15 mouse cellular contexts compared by ENCODE assay signal in genomic region chr11:41160492-41161175, GRCm38 (mm10).
A peak's percentile ranks its signal among the peaks of the same experiment; 100 is the strongest.
DNase-seq lines count a peak whose midpoint lies in the region; ATAC-seq lines count a peak whose summit lies in the region.
"Had no signal": no experiment of that assay in that cellular context is flagged by ENCODE, and none has a peak within 500 bp of the region (broad histone marks: within the 10 kb centered on the region; RNA-seq: fewer than 3 reads in every experiment).

No protein-coding gene starts in this region.

- no peaks in the 10 kb centered on the region for H3K27me3 ChIP-seq in forebrain, embryonic 12.5 days
- no peaks in the 10 kb centered on the region for H3K27me3 ChIP-seq in hindbrain, embryonic 14.5 days (ENCODE audit: control insufficient read depth, insufficient read depth, low read length)
- H3K27me3 ChIP-seq in midbrain, embryonic 15.5 days (replicated peaks) = no peaks in the 10 kb centered on the region
- no peaks in the 10 kb centered on the region for H3K27me3 ChIP-seq in heart, embryonic 12.5 days (replicated peaks)
- H3K27me3 ChIP-seq: limb, embryonic 15.5 days; Patski had no signal

- H3K27ac ChIP-seq in forebrain, embryonic 12.5 days = peak overlapping the region; percentile 48; the same call in 1 of the 2 replicates
- H3K27ac ChIP-seq in hindbrain, embryonic 14.5 days = peak overlapping the region; percentile 77
- H3K27ac ChIP-seq in midbrain, embryonic 15.5 days = peak overlapping the region; percentile 74
- H3K27ac ChIP-seq in heart, embryonic 12.5 days (ENCODE audit: poor library complexity, severe bottlenecking) = no peak overlapping the region
- H3K27ac ChIP-seq: limb, embryonic 15.5 days had no signal

- WGBS in forebrain, embryonic 12.5 days = 4% methylated on average over 2 of the region's 2 CpGs
- 17% methylated on average over 2 of the region's 2 CpGs for WGBS in hindbrain, embryonic 14.5 days
- 12% methylated on average over 2 of the region's 2 CpGs for WGBS in midbrain, embryonic 15.5 days
- WGBS in heart, embryonic 12.5 days = 81% methylated on average over 2 of the region's 2 CpGs

- DNase-seq in cerebellum, postnatal 10 days = peak; percentile 10 to 37
- DNase-seq in cerebellum, postnatal 4 days (ENCODE audit: low spot score in 2 of 2) = no peak
- DNase-seq in hindbrain, embryonic 14.5 days (ENCODE audit: low spot score) = no peak
- no peak for DNase-seq in right cerebral cortex, postnatal 25 days
- DNase-seq in urinary bladder, adult 2 months (ENCODE audit: low spot score) = no peak
- DNase-seq: gastrocnemius, postnatal 10 days; heart, postnatal 36 days; kidney, adult 2 months; lung, adult 18-20 months; thymus, adult 2 months had no signal

- no peak overlapping the region for H3K4me2 ChIP-seq in forebrain, embryonic 12.5 days
- H3K4me2 ChIP-seq in hindbrain, embryonic 14.5 days (replicated peaks) = no peak overlapping the region
- no peak overlapping the region for H3K4me2 ChIP-seq in midbrain, embryonic 15.5 days
- no peak overlapping the region for H3K4me2 ChIP-seq in heart, embryonic 12.5 days
- H3K4me2 ChIP-seq: limb, embryonic 15.5 days had no signal

- no peak overlapping the region for H3K9ac ChIP-seq in forebrain, embryonic 12.5 days
- no peak overlapping the region for H3K9ac ChIP-seq in hindbrain, embryonic 14.5 days
- no peak overlapping the region for H3K9ac ChIP-seq in midbrain, embryonic 15.5 days
- no peak overlapping the region for H3K9ac ChIP-seq in heart, embryonic 12.5 days
- H3K9ac ChIP-seq: limb, embryonic 15.5 days had no signal

- no peaks in the 10 kb centered on the region for H3K9me3 ChIP-seq in forebrain, embryonic 12.5 days
- no peaks in the 10 kb centered on the region for H3K9me3 ChIP-seq in hindbrain, embryonic 14.5 days (ENCODE audit: control insufficient read depth, low read length)
- H3K9me3 ChIP-seq in midbrain, embryonic 15.5 days = no peaks in the 10 kb centered on the region
- no peaks in the 10 kb centered on the region for H3K9me3 ChIP-seq in heart, embryonic 12.5 days (replicated peaks)
- H3K9me3 ChIP-seq: limb, embryonic 15.5 days had no signal

- H3K36me3 ChIP-seq in forebrain, embryonic 12.5 days (replicated peaks) = no peaks in the 10 kb centered on the region
- no peaks in the 10 kb centered on the region for H3K36me3 ChIP-seq in hindbrain, embryonic 14.5 days (replicated peaks; ENCODE audit: control insufficient read depth, insufficient read depth)
- H3K36me3 ChIP-seq in midbrain, embryonic 15.5 days (replicated peaks) = no peaks in the 10 kb centered on the region
- H3K36me3 ChIP-seq in heart, embryonic 12.5 days = no peaks in the 10 kb centered on the region
- H3K36me3 ChIP-seq: limb, embryonic 15.5 days had no signal

- H3K4me3 ChIP-seq in forebrain, embryonic 12.5 days (replicated peaks) = no peak overlapping the region
- H3K4me3 ChIP-seq in hindbrain, embryonic 14.5 days (replicated peaks; ENCODE audit: low read length) = no peak overlapping the region
- H3K4me3 ChIP-seq in midbrain, embryonic 15.5 days = no peak overlapping the region
- no peak overlapping the region for H3K4me3 ChIP-seq in heart, embryonic 12.5 days
- H3K4me3 ChIP-seq: limb, embryonic 15.5 days had no signal

- ATAC-seq in forebrain, embryonic 12.5 days (ENCODE audit: low FRiP score) = peak; percentile 85
- ATAC-seq in hindbrain, embryonic 14.5 days (ENCODE audit: low FRiP score) = peak; percentile 69
- ATAC-seq in midbrain, embryonic 15.5 days (replicated peaks) = peak; percentile 88
- ATAC-seq in heart, embryonic 12.5 days (ENCODE audit: insufficient number of reproducible peaks, low FRiP score) = no peak
- ATAC-seq: Patski had no signal

- peaks cover 11% of the 10 kb centered on the region for H3K4me1 ChIP-seq in forebrain, embryonic 12.5 days
- peaks cover 4% of the 10 kb centered on the region; the same call in 1 of the 2 replicates for H3K4me1 ChIP-seq in hindbrain, embryonic 14.5 days (replicated peaks; ENCODE audit: control insufficient read depth, insufficient read depth, low read length)
- peaks cover 8% of the 10 kb centered on the region for H3K4me1 ChIP-seq in midbrain, embryonic 15.5 days
- no peaks in the 10 kb centered on the region for H3K4me1 ChIP-seq in heart, embryonic 12.5 days (replicated peaks)
- H3K4me1 ChIP-seq: limb, embryonic 15.5 days had no signal

Comparison
In these comparisons a context has a peak if more than half of its experiments do, and no peak if none do; other contexts are left out.
1. DNase-seq: peak in cerebellum, postnatal 10 days (2 of 2); none in cerebellum, postnatal 4 days (0 of 2), hindbrain, embryonic 14.5 days (single experiment), right cerebral cortex, postnatal 25 days (single experiment) and urinary bladder, adult 2 months (single experiment).